Mouse (Mus musculus): ENCODE measurements around the gene Ccdc117. TPM values are rescaled to one million over a fixed set of nuclear protein-coding genes. Genes with fewer than 3 reads are reported as not detected.

Ccdc117 gene
- polyA plus RNA-seq (2014; fragmentation: Illumina TruSeq; extraction: RNeasy Lipid Tissue Mini Kit (QIAGEN cat#74804); ENCODE audit: low read depth, low replicate concordance): 60.3 TPM

GRCm38 (mm10) chr11:5541799-5542481 lies at the start of gene Ccdc117:
Gene Ccdc117, minus strand, starts transcription at chr11:5542187.

DNA sequence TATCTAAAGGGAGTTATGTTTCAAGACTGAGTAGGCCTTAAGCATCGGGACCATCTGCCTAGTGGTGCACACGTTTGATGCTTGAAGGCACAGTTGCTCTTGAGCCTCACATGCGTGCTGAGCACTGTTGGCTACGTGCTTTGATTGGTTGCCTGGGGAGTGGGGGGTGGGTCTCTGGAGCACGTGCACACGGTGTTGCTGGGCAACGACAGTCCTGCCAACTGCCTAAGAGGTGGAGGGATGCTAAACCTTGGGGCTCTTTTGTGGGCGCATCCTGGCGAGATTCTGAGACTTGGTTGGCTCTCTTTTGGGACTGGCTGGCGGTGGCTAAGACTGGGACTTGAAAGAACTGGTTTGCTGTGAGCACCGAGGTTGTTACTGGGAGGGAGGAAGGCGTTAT lies 27.5 kb upstream of the Ccdc117 start, which contains the start of gene Ankrd36:
Gene Ankrd36 (plus strand): TSS at position 211 of the 400 bp plus-strand sequence.

GRCm38 (mm10) chr11:5520412-5521265 lies 21.3 kb downstream of the Ccdc117 start, which contains the start of gene Xbp1:
Gene Xbp1, plus strand, starts transcription at chr11:5520659.

Other genes starting within 250 kb of the Ccdc117 start
- gene Znrf3, start 97.3 kb downstream of the Ccdc117 start, polyA plus RNA-seq (2014; fragmentation: Illumina TruSeq; extraction: RNeasy Lipid Tissue Mini Kit (QIAGEN cat#74804); ENCODE audit: low read depth, low replicate concordance): 15.7 TPM
- 147 TPM for gene Xbp1, start 21.5 kb downstream of the Ccdc117 start, polyA plus RNA-seq (2014; fragmentation: Illumina TruSeq; extraction: RNeasy Lipid Tissue Mini Kit (QIAGEN cat#74804); ENCODE audit: low read depth, low replicate concordance)
- not detected for gene Ankrd36, start 27.5 kb upstream of the Ccdc117 start, polyA plus RNA-seq (2014; fragmentation: Illumina TruSeq; extraction: RNeasy Lipid Tissue Mini Kit (QIAGEN cat#74804); ENCODE audit: low read depth, low replicate concordance)
- 10.4 TPM for gene Mrps24, start 173.5 kb upstream of the Ccdc117 start, polyA plus RNA-seq (2014; fragmentation: Illumina TruSeq; extraction: RNeasy Lipid Tissue Mini Kit (QIAGEN cat#74804); ENCODE audit: low read depth, low replicate concordance)
- gene Urgcp, start 220.2 kb upstream of the Ccdc117 start, polyA plus RNA-seq (2014; fragmentation: Illumina TruSeq; extraction: RNeasy Lipid Tissue Mini Kit (QIAGEN cat#74804); ENCODE audit: low read depth, low replicate concordance): 7.7 TPM
- 4.5 TPM for gene Dbnl, start 246.3 kb upstream of the Ccdc117 start, polyA plus RNA-seq (2014; fragmentation: Illumina TruSeq; extraction: RNeasy Lipid Tissue Mini Kit (QIAGEN cat#74804); ENCODE audit: low read depth, low replicate concordance)

Data from adrenal gland, adult 10 weeks (tissue).